Mouse (Mus musculus): ENCODE data around the gene Lyrm4. TPM values are rescaled to one million over a fixed set of nuclear protein-coding genes. Genes with fewer than 3 reads are reported as not detected.

Lyrm4 gene
- polyA plus RNA-seq, 1 experiment = not detected

GRCm38 (mm10) chr13:35937991-35938390 lies 179.3 kb downstream of the Lyrm4 start:
- no peak overlapping the region for H3K27ac ChIP-seq (ENCODE audit: insufficient read depth, low read depth, low read length)
- TF ChIP-seq POLR2A (IDR thresholded peaks at IDR 0.05; ENCODE audit: insufficient read depth, low read depth, low read length) (no peak), CTCF (IDR thresholded peaks at IDR 0.05; ENCODE audit: insufficient read depth, low read depth, low read length) (no peak)
- 68% methylated on average over 2 of the region's 2 CpGs for WGBS
- H3K4me3 ChIP-seq (ENCODE audit: insufficient read depth, low read depth, low read length) = no peak overlapping the region
- H3K4me1 ChIP-seq (ENCODE audit: control insufficient read depth, insufficient read depth, low read length) = no peaks in the 10 kb centered on the region

Other genes with a start within 250 kb of the Lyrm4 start
- gene Rpp40, start 211.2 kb downstream of the Lyrm4 start, polyA plus RNA-seq (2012; ENCODE audit: insufficient read depth, insufficient read length, low replicate concordance, missing spikeins) = not detected in 2 replicates
- not detected in 2 replicates for gene Ppp1r3g, start 158.7 kb downstream of the Lyrm4 start, polyA plus RNA-seq (2012; ENCODE audit: insufficient read depth, insufficient read length, low replicate concordance, missing spikeins)
- not detected in 2 replicates for gene Fars2, start 114 bp downstream of the Lyrm4 start, polyA plus RNA-seq (2012; ENCODE audit: insufficient read depth, insufficient read length, low replicate concordance, missing spikeins)